Mouse (Mus musculus) right cerebral cortex, postnatal 14 days (tissue): ENCODE measurements around the gene Uimc1.

Experiments
- DNase-seq: peaks from one replicate; pipeline ENCODE4 v3.0.0; 2022

The Uimc1 gene

GRCm38 (mm10) chr13:54992215-54992614, 107.9 kb downstream of the Uimc1 start:
- no peak for DNase-seq

GRCm38 (mm10) chr13:54988181-54988760, 111.8 kb downstream of the Uimc1 start:
- DNase-seq: no peak

GRCm38 (mm10) chr13:54987405-54987804, 112.7 kb downstream of the Uimc1 start:
- DNase-seq: no peak

- DNase-seq: no peak
Measured at GRCm38 (mm10) chr13:54983614-54984013, 116.5 kb downstream of the Uimc1 start.

- no peak for DNase-seq
Measured at GRCm38 (mm10) chr13:54983001-54983400, 117.1 kb downstream of the Uimc1 start.

GRCm38 (mm10) chr13:54980957-54981356, 119.1 kb downstream of the Uimc1 start:
- no peak for DNase-seq

GRCm38 (mm10) chr13:54978804-54979203, 121.3 kb downstream of the Uimc1 start:
- no peak for DNase-seq
